In genomic region chr6:29901450-29901849, GRCm38 (mm10) we compare ENCODE assay signal across 36 mouse cellular contexts.
"Had no signal": no experiment of that assay in that cellular context is flagged by ENCODE, and none has a peak within 500 bp of the region (broad histone marks: within the 10 kb centered on the region; RNA-seq: fewer than 3 reads in every experiment).

No protein-coding gene starts in this region.

- H3K4me2 ChIP-seq: heart, embryonic 11.5 days; heart, embryonic 12.5 days; heart, embryonic 13.5 days; heart, embryonic 15.5 days; hindbrain, embryonic 12.5 days; hindbrain, embryonic 13.5 days; hindbrain, embryonic 14.5 days; hindbrain, embryonic 15.5 days; intestine, embryonic 15.5 days; kidney, embryonic 15.5 days had no signal

- H3K4me1 ChIP-seq: hindbrain, embryonic 10.5 days; hindbrain, embryonic 12.5 days; hindbrain, embryonic 13.5 days; hindbrain, embryonic 15.5 days; intestine, embryonic 15.5 days; kidney, embryonic 15.5 days had no signal

- H3K27ac ChIP-seq: heart, embryonic 10.5 days; hindbrain, embryonic 10.5 days; hindbrain, embryonic 12.5 days; hindbrain, embryonic 13.5 days; hindbrain, embryonic 14.5 days; hindbrain, embryonic 15.5 days; hindbrain, postnatal 0 days; intestine, embryonic 15.5 days; kidney, embryonic 15.5 days; kidney, postnatal 0 days; layer of hippocampus, adult 2 months; left cerebral cortex, adult 2 months had no signal

- DNase-seq: heart, postnatal 10 days; heart, postnatal 14 days; heart, postnatal 36 days; heart, postnatal 4 days; kidney, adult 11 months; kidney, adult 18-20 months; kidney, adult 2 months; kidney, adult 8-10 months; kidney, adult 9 months; kidney, postnatal 10 days; kidney, postnatal 14 days; kidney, postnatal 25 days; kidney, postnatal 36 days; kidney, postnatal 4 days; layer of hippocampus, adult 9-11 months; layer of hippocampus, postnatal 36 days had no signal

- ATAC-seq: hindbrain, embryonic 16.5 days; hindbrain, postnatal 0 days; inflammation-experienced regulatory T-cells, adult 6 months; intestine, embryonic 15.5 days; intestine, embryonic 16.5 days; intestine, postnatal 0 days had no signal

- H3K9me3 ChIP-seq: heart, embryonic 10.5 days; heart, embryonic 12.5 days; heart, embryonic 13.5 days; heart, embryonic 15.5 days; hindbrain, embryonic 10.5 days; hindbrain, embryonic 12.5 days; hindbrain, embryonic 13.5 days; hindbrain, embryonic 15.5 days; intestine, embryonic 15.5 days; kidney, embryonic 15.5 days had no signal

- H3K9ac ChIP-seq: heart, embryonic 12.5 days; heart, embryonic 13.5 days; heart, embryonic 15.5 days; hindbrain, embryonic 12.5 days; hindbrain, embryonic 13.5 days; hindbrain, embryonic 14.5 days; hindbrain, embryonic 15.5 days; intestine, embryonic 15.5 days; kidney, embryonic 15.5 days had no signal

- H3K4me3 ChIP-seq: heart, embryonic 10.5 days; heart, embryonic 12.5 days; heart, embryonic 13.5 days; heart, embryonic 15.5 days; hindbrain, embryonic 10.5 days; hindbrain, embryonic 12.5 days; hindbrain, embryonic 13.5 days; hindbrain, embryonic 15.5 days; intestine, embryonic 15.5 days; kidney, embryonic 15.5 days; layer of hippocampus, adult 2 months; left cerebral cortex, adult 2 months had no signal

- H3K27me3 ChIP-seq: heart, embryonic 12.5 days; heart, embryonic 13.5 days; heart, embryonic 15.5 days; hindbrain, embryonic 12.5 days; hindbrain, embryonic 13.5 days; hindbrain, embryonic 15.5 days; intestine, embryonic 15.5 days; kidney, embryonic 15.5 days had no signal
